Mouse (Mus musculus) cerebellum, adult 18-20 months (tissue): Measurements from ENCODE around the gene Ciapin1.

Experiments used
- DNase-seq, 2 experiments: peaks; one replicate each; pipeline ENCODE4 v3.0.0; 2021

Ciapin1 gene

GRCm38 (mm10) chr8:94778036-94778435, 60.1 kb downstream of the Ciapin1 start:
- no peak for DNase-seq

- no peak for DNase-seq
Measured at GRCm38 (mm10) chr8:94776346-94776745, 61.8 kb downstream of the Ciapin1 start.

GRCm38 (mm10) chr8:94774601-94775000, 63.6 kb downstream of the Ciapin1 start:
- DNase-seq: peak in 1 of 2 experiments; percentile 23

GRCm38 (mm10) chr8:94773700-94774171, 64.4 kb downstream of the Ciapin1 start:
- peak in 1 of 2 experiments; percentile 47 for DNase-seq

GRCm38 (mm10) chr8:94773048-94773447, 65.1 kb downstream of the Ciapin1 start:
- peak; percentile 11 to 21 for DNase-seq

GRCm38 (mm10) chr8:94771941-94772670, 66.1 kb downstream of the Ciapin1 start, which contains the start of gene Cx3cl1:
Gene Cx3cl1, plus strand, starts transcription at chr8:94772009.
- DNase-seq: peak; percentile 82 to 84

- DNase-seq: peak; percentile 32 to 36
Measured at GRCm38 (mm10) chr8:94770945-94771344, 67.2 kb downstream of the Ciapin1 start.
